Mouse (Mus musculus) yolk sac, embryonic 10.5 days (tissue): Measurements from ENCODE around the gene Kcnh7.

Source experiments
- DNase-seq: peaks from one replicate; pipeline ENCODE4 v3.0.0-alpha.2; 2017; ENCODE audit warnings: low spot score

The Kcnh7 gene

GRCm38 (mm10) chr2:63183563-63184545 lies at the start of gene Kcnh7:
Gene Kcnh7 (minus strand): TSS chr2:63184287.
- DNase-seq: peak; percentile 3

- DNase-seq: no peak
Measured at GRCm38 (mm10) chr2:63207435-63207834, 23.3 kb upstream of the Kcnh7 start.

DNA sequence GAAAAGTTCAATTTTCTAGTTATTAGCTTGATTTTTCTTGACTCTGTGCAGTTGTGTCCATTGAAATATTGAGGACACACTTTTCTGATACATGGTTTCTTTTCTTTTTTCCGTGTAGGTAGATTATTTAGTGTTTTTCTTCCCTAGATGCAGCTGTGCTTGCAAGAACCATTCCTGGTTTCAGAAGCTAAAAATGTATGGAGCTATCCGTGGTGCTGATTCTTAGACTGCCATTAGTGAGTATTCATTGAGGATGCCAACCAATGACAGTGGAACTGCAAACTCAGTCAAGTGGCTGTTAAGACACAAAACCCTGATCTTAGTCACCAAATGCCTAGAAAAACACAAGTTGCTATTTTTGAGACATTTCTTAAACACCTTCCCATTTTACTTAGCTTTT lies 1.9 kb upstream of the Kcnh7 start:
- DNase-seq: no peak

DNA sequence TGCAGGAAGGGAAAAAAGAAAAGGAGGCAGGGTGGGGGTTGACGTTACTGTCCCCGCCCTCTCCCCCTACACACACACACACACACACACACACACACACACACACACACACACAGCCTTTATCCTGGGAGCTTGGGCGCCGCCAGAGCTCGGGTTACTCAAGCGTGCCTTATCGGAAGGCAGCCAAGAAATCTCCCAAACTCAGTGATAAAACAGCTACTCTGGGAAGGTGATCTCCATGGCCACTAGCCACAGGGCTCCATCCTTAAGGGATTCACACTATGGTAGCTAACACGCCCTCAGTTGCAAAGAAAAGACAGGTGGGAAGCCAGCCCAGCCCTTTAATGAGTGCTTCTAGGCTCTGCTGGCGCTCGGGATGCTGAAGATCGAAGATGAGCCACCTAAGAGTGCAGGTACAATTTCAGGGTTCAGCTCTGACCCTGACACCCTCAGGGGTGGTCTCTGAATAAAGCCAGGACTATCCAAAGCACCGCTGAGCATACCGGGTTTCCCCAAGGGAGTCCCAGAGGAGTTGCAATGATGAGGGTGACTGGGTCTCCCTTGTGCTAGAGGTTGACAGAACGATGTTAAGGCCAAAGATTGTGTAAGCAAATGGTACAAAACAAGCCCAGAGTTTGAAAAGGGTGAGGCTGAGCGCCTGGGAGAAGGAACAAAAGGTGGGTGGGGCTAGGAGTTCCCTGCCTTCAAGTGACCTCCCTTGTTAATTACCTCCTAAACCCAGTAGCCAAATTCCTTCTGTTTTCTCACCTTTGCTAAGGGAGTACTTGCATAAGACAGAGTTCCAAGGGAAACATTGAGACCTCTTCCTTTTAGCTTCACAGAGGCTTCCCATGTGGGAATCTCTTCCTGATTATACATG lies 704 bp upstream of the Kcnh7 start:
- DNase-seq: no peak

- DNase-seq: no peak
Measured at GRCm38 (mm10) chr2:63153701-63154100, 30.4 kb downstream of the Kcnh7 start.

- no peak for DNase-seq
Measured at GRCm38 (mm10) chr2:63127762-63128516, 56.1 kb downstream of the Kcnh7 start.

DNA sequence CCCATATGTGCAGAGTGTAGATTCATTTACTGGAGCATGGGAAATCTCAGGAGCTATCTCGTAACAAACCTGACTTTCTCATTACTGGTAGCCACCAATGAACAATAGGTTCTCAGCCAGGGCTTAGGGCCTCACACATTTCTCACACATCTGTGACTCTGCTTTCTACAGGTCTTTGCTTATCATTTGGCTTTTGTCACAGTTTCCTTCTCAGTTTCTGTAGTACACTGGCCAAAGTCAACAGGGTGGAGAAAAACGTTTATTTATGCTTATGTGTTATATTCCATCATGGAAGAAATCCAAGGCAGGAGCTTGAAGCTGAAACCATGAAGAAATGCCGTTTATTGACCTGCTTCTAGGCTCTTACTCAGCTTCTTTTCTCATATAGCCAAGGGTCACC lies 63.8 kb downstream of the Kcnh7 start:
- no peak for DNase-seq

DNA sequence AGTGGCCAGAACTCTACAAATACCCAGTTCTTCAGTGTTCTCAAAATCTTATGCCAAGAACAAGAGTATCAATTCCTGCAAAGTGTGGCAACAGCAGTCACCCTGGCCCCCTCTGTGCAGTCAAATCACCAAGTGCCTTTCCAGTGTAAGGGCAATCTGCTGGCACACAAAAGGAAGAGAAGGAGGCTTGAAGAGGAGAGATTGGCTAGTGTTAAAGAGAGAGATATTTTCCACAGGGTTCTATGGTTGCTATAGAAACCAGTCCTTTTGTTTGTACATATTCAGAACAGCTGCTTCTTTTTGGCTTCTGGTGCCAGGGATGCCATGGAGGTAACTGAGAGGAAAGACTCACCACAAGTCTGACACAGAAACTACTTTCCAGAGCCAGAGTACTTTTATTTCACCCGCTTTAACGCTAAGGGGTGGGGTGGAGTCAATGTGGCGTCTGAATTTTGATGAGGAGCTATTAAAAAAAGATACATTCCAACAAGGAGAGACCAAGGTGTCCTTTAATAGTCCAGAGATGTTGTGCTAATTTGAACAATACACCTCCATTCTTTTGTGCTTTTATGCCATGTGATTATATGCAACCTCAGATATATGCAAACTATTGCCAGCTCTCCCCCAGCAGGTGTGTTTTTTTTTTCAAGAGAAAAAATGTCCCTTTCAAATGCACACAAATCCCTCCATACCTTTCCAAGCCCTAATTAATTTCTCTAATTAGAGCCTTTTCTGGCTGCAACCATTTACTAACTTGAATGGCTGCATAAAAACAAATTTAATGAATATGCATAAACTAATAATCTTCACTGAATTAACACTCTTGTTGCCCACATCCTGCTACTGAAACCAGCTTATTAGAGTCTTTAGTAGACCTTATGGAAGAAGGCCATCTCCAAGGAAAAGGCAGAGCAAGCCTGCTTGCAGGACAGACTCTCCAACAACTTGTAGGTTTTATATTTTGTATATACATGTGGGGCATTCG lies 66.6 kb downstream of the Kcnh7 start:
- DNase-seq: no peak

- DNase-seq: no peak
Measured at GRCm38 (mm10) chr2:63105971-63106370, 78.1 kb downstream of the Kcnh7 start.

GRCm38 (mm10) chr2:63099676-63100075 lies 84.4 kb downstream of the Kcnh7 start:
- DNase-seq: no peak

- no peak for DNase-seq
Measured at GRCm38 (mm10) chr2:63091775-63092174, 92.3 kb downstream of the Kcnh7 start.

DNA sequence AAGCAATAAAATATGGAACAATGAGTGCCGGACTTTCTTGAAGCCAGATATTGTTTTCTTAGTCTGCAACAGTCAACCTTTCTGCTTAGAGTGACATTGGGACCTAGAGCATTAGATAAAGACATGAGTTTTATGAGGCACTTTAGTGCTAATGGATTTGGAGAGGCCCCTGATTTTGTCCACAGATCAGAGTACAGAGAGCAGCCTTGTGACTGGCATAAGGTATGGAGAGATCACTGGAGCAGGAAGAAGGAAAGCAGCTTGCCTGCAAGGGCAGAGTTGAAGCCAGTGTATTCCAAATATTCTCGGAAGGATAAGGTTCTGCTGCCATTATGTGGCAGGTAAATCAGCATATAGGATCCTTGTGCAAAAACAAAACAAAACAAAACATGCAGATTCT lies 93.6 kb downstream of the Kcnh7 start:
- no peak for DNase-seq

DNA sequence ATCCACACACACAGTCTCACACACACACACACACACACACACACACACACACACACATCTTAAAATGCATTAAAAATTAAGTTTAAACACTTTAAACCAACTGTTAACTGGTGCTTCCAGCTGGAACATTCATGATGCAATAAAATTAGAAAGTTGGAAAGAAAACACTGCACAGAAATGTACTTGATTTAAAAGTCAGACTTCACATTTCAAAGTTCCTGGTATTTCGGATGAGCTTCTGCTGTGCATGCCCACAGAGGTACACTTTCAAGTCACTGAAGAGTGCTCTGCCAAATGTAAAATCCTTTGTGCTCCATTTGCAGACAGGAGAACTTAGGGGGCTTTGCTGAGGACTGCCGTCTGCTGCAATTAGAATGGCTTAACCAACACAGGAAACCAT lies 125.7 kb downstream of the Kcnh7 start:
- DNase-seq: no peak

DNA sequence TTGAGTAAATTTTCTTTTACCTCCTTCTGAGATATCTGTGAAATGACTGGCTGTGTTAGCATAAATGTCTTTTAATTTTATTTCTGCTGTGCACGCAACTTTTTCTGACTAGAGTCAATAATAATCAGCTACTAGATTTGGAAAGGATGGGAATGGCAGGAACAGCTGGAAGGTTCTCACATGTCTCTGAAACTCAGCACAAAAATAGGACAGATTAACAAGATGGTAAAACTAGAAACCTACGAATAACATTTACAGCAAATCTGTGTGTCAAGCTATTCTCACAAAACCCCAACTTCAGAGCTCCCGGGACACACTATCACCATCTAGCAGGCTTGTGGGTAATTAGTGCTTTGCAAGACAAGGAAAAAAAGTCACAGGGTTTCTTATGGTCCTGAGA lies 134.2 kb downstream of the Kcnh7 start:
- DNase-seq: no peak

DNA sequence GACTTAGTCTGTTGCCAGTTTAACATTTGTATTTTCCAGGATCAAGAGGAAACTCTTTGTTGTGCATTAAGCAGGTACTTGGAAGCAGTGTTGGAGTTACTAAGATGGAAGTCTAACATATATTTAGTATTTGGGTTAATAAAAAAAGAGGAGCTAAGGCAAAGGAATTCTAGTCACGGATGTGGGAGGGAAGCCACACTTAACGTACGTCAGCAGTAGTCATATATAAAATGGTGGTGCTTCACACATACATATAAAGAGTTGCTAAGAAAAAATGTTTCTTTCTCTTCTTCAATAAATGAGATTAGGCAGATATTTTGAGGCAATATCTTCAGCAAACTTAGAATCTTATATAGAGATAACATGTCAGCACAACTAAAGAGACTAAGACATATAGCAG lies 144.4 kb downstream of the Kcnh7 start:
- DNase-seq: no peak

GRCm38 (mm10) chr2:63014909-63015308 lies 169.2 kb downstream of the Kcnh7 start:
- no peak for DNase-seq

DNA sequence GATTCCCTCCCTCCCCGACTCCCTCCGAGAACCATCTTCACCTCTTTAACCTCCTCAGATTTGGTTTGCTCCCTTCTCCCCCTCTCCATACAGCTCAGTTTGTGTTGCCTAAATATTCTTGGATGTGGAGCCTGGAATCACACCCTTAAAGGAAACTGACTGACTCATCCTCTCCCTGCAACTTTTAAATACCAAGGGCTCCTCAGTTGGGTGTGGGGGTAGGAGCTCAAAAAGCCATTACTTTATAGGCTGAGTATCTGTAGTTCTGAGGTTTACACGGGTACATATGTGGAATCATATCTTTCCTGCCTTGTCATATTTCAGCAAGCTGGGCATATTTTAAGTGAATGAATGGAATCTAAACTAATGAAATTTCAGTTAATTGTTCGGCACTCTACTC lies 174.9 kb downstream of the Kcnh7 start:
- DNase-seq: no peak

- DNase-seq: no peak
Measured at GRCm38 (mm10) chr2:63002784-63003183, 181.3 kb downstream of the Kcnh7 start.

- no peak for DNase-seq
Measured at GRCm38 (mm10) chr2:62997692-62998091, 186.4 kb downstream of the Kcnh7 start.

DNA sequence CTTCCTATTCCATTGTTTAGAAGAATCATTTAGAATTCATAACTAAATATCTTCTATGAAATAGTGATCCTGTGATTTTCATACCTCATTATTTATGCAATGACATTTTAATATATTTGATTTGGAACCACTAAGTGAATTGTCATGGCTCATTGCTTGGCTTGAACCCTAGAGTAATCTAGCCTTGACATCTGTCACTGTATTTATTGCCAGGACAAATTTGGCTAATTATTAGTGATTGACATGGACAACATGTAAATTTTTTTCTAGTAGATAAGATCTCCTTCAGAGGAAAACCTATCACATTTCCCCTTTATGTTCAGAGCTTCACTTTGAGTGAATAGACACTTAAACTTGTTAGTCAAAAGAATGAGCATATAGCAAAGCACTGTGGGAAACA lies 195.5 kb downstream of the Kcnh7 start:
- DNase-seq: no peak

GRCm38 (mm10) chr2:62983936-62984335 lies 200.2 kb downstream of the Kcnh7 start:
- no peak for DNase-seq
